Mouse (Mus musculus) embryonic facial prominence, embryonic 14.5 days (tissue): ENCODE results near the gene Itpkc. TPM values are rescaled to one million over a fixed set of nuclear protein-coding genes. Genes with fewer than 3 reads are reported as not detected.

Experiments used
- ATAC-seq: fragments of 200-750 bp; cut with Nextera tagmentation; 2 replicates; pipeline ENCODE4 v1.8.0; 2017; ENCODE audit warnings: low read depth, moderate number of reproducible peaks, moderate TSS enrichment
- DNase-seq: peaks from one replicate; pipeline ENCODE4 v3.0.0-alpha.2; 2015; ENCODE audit warnings: low spot score
- H3K27ac ChIP-seq: fragments of 300-500 bp; sonication (generic); replicated peaks from 2 replicates; pipeline ENCODE4 v1.5.1; 2014; ENCODE audit warnings: low read depth, mild to moderate bottlenecking, low read length, moderate library complexity
- H3K27me3 ChIP-seq: fragments of 300-500 bp; sonication (generic); replicated peaks from 2 replicates; pipeline ENCODE4 v1.6.1; 2014; ENCODE audit warnings: low read length; ENCODE audit not compliant: control insufficient read depth, insufficient read depth
- H3K36me3 ChIP-seq: fragments of 300-500 bp; sonication (generic); 2 replicates; pipeline ENCODE4 v1.6.1; 2014; ENCODE audit warnings: low read length, mixed read lengths; ENCODE audit not compliant: control insufficient read depth, insufficient read depth
- H3K4me1 ChIP-seq: fragments of 300-500 bp; sonication (generic); 2 replicates; pipeline ENCODE4 v1.6.1; 2014; ENCODE audit warnings: antibody characterized with exemption, low read length; ENCODE audit not compliant: control insufficient read depth, insufficient read depth
- H3K4me2 ChIP-seq: fragments of 300-500 bp; sonication (generic); 2 replicates; pipeline ENCODE4 v1.6.1; 2014; ENCODE audit warnings: low read depth, mild to moderate bottlenecking, low read length, moderate library complexity, mixed read lengths
- H3K4me3 ChIP-seq: fragments of 300-500 bp; sonication (generic); 2 replicates; pipeline ENCODE4 v1.5.1; 2014; ENCODE audit warnings: low read depth, mild to moderate bottlenecking, low read length
- H3K9ac ChIP-seq: fragments of 300-500 bp; sonication (generic); 2 replicates; pipeline ENCODE4 v1.6.1; 2014; ENCODE audit warnings: low read depth, mild to moderate bottlenecking, low read length, moderate library complexity, mixed read lengths
- H3K9me3 ChIP-seq: fragments of 300-500 bp; sonication (generic); 2 replicates; pipeline ENCODE4 v1.6.1; 2016; ENCODE audit warnings: low read length; ENCODE audit not compliant: control insufficient read depth
- WGBS: fragments of 180-500 bp; shearing (Covaris S2); extraction: QIAGEN DNeasy Blood & Tissue Kit; methylation state at CpG from one replicate; pipeline ENCODE4 v1.1.7; 2014; 5-methylcytosine and 5-hydroxymethylcytosine counted together
- polyA plus RNA-seq: library from polyadenylated mRNA; unstranded; fragments of >200 nt; fragmentation: Nextera tagmentation; extraction: Ambion mirVana; gene quantifications from 2 replicates; pipeline ENCODE4 v1.2.1, GENCODE M21; 2014

The Itpkc gene
- polyA plus RNA-seq, 1 experiment from 2014 or later: 8.1 TPM

GRCm38 (mm10) chr7:27195681-27196611, 32.5 kb downstream of the Itpkc start, which contains the start of the genes BC024978 and Snrpa:
Gene BC024978 (plus strand): TSS chr7:27195781.
Gene Snrpa (minus strand): TSS chr7:27196271.
- Histone ChIP-seq H3K4me2 (peak within 1 kb of the TSS; percentile 89), H3K36me3 (peaks cover 39% of the 10 kb centered on the region), H3K9ac (peak within 1 kb of the TSS; percentile 94), H3K9me3 (no peaks in the 10 kb centered on the region), H3K27me3 (no peaks in the 10 kb centered on the region), H3K4me1 (peaks cover 11% of the 10 kb centered on the region), H3K27ac (peak within 1 kb of the TSS; percentile 99), H3K4me3 (peak within 1 kb of the TSS; percentile 73)
- ATAC-seq (peak; percentile 98), DNase-seq (peak; percentile 100)
- WGBS: under 1% methylated on average over 62 of the region's 64 CpGs

- peak overlapping the region; percentile 89; the same call in 1 of the 2 replicates for H3K4me2 ChIP-seq
- no peaks in the 10 kb centered on the region for H3K27me3 ChIP-seq
- DNase-seq (no peak), ATAC-seq (no peak)
- no peaks in the 10 kb centered on the region for H3K9me3 ChIP-seq
- H3K36me3 ChIP-seq: peaks cover 57% of the 10 kb centered on the region
- no peak overlapping the region for H3K27ac ChIP-seq
- H3K4me3 ChIP-seq: peak overlapping the region; percentile 73
- H3K4me1 ChIP-seq: peaks cover 11% of the 10 kb centered on the region
- peak overlapping the region; percentile 46 for H3K9ac ChIP-seq
- 82% methylated on average over 4 of the region's 4 CpGs for WGBS
These were observed 34.7 kb downstream of the Itpkc start for GRCm38 (mm10) chr7:27193731-27194130.

- no peaks in the 10 kb centered on the region for H3K27me3 ChIP-seq
- no peak overlapping the region for H3K9ac ChIP-seq
- DNase-seq: no peak
- peaks cover 67% of the 10 kb centered on the region for H3K36me3 ChIP-seq
- 94% methylated on average over 5 of the region's 5 CpGs for WGBS
- ATAC-seq: no peak
- H3K4me2 ChIP-seq: no peak overlapping the region
- no peaks in the 10 kb centered on the region for H3K9me3 ChIP-seq
- H3K4me3 ChIP-seq: no peak overlapping the region
- H3K27ac ChIP-seq: no peak overlapping the region
- peaks cover 11% of the 10 kb centered on the region for H3K4me1 ChIP-seq
These were observed 36.0 kb downstream of the Itpkc start for GRCm38 (mm10) chr7:27192434-27192833.

- Histone ChIP-seq H3K4me3 (no peak overlapping the region), H3K9ac (no peak overlapping the region), H3K36me3 (peaks cover 97% of the 10 kb centered on the region), H3K27me3 (no peaks in the 10 kb centered on the region), H3K9me3 (no peaks in the 10 kb centered on the region), H3K4me2 (no peak overlapping the region), H3K27ac (no peak overlapping the region), H3K4me1 (peaks cover under 1% of the 10 kb centered on the region)
- 96% methylated on average over 10 of the region's 10 CpGs for WGBS
- ATAC-seq (no peak), DNase-seq (no peak)
These were observed 39.1 kb downstream of the Itpkc start for GRCm38 (mm10) chr7:27189271-27189931.

- H3K4me2 ChIP-seq: no peak overlapping the region
- peaks cover 74% of the 10 kb centered on the region for H3K36me3 ChIP-seq
- H3K27ac ChIP-seq: no peak overlapping the region
- DNase-seq: no peak
- H3K4me3 ChIP-seq: no peak overlapping the region
- 95% methylated on average over 5 of the region's 5 CpGs for WGBS
- ATAC-seq: no peak
- no peaks in the 10 kb centered on the region for H3K27me3 ChIP-seq
- no peak overlapping the region for H3K9ac ChIP-seq
- no peaks in the 10 kb centered on the region for H3K4me1 ChIP-seq
- no peaks in the 10 kb centered on the region for H3K9me3 ChIP-seq
These were observed 42.5 kb downstream of the Itpkc start for GRCm38 (mm10) chr7:27185986-27186385.

GRCm38 (mm10) chr7:27184964-27185363, 43.5 kb downstream of the Itpkc start:
- H3K4me3 ChIP-seq: no peak overlapping the region
- H3K9me3 ChIP-seq: no peaks in the 10 kb centered on the region
- ATAC-seq (no peak), DNase-seq (no peak)
- 74% methylated on average over 3 of the region's 3 CpGs for WGBS
- H3K36me3 ChIP-seq: peaks cover 64% of the 10 kb centered on the region
- no peaks in the 10 kb centered on the region for H3K27me3 ChIP-seq
- no peak overlapping the region for H3K9ac ChIP-seq
- H3K4me1 ChIP-seq: no peaks in the 10 kb centered on the region
- no peak overlapping the region for H3K4me2 ChIP-seq
- H3K27ac ChIP-seq: no peak overlapping the region

GRCm38 (mm10) chr7:27182498-27182897, 46.0 kb downstream of the Itpkc start:
- Histone ChIP-seq H3K36me3 (peaks cover 39% of the 10 kb centered on the region), H3K9ac (no peak overlapping the region), H3K9me3 (no peaks in the 10 kb centered on the region), H3K4me3 (no peak overlapping the region), H3K4me1 (no peaks in the 10 kb centered on the region), H3K27ac (no peak overlapping the region), H3K4me2 (no peak overlapping the region), H3K27me3 (no peaks in the 10 kb centered on the region)
- ATAC-seq (no peak), DNase-seq (no peak)
- WGBS: 65% methylated on average over 1 of the region's 1 CpGs

GRCm38 (mm10) chr7:27180837-27181695, 47.4 kb downstream of the Itpkc start, which contains the start of the genes Gm21983 and Mia:
Gene Gm21983 (minus strand): TSS chr7:27181086.
Gene Mia (minus strand): TSS chr7:27181157.
- H3K36me3 ChIP-seq: peaks cover 25% of the 10 kb centered on the region
- DNase-seq (peak; percentile 62), ATAC-seq (no peak)
- peak within 1 kb of the TSS; percentile 57; the same call in 1 of the 2 replicates for H3K4me2 ChIP-seq
- H3K27ac ChIP-seq: peak within 1 kb of the TSS; percentile 80
- no peaks in the 10 kb centered on the region for H3K4me1 ChIP-seq
- H3K27me3 ChIP-seq: no peaks in the 10 kb centered on the region
- 65% methylated on average over 14 of the region's 14 CpGs for WGBS
- H3K9me3 ChIP-seq: no peaks in the 10 kb centered on the region
- peak within 1 kb of the TSS; percentile 66 for H3K4me3 ChIP-seq
- 0 out of 2 replicates have a peak within 1 kb of the TSS, but pooled peaks have one; percentile 17 for H3K9ac ChIP-seq
